Mouse (Mus musculus) right cerebral cortex, adult 18-20 months (tissue): ENCODE data around the gene Plaa.

Experiments
- DNase-seq: peaks from one replicate; pipeline ENCODE4 v3.0.0; 2022; ENCODE audit warnings: mixed read lengths

Plaa gene

DNA sequence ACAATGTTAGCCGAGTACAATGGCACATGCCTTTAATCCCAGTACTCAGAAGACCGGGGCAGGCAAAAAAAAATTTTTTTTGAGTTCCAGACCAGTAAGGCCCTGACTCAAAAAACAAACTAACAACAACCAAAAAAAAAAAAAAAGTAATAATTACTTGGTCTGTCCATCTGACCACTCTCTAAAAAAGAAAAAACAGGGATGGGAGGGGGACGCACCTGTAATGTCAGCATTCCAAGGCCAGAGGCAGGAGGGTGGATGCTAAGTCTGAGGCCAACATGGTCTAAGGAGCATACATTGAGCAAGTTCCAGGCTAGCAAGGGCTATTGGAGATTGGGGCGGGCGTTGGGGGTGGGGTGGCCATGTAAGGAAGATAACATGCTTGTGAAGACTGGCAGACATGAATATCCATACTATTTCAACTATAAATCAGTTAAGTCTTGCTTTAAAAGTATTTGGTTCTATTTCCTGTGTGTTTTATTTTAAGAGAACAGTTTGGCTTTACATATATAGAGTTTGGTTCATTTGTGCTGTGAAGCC lies 48.0 kb downstream of the Plaa start:
- no peak for DNase-seq

DNA sequence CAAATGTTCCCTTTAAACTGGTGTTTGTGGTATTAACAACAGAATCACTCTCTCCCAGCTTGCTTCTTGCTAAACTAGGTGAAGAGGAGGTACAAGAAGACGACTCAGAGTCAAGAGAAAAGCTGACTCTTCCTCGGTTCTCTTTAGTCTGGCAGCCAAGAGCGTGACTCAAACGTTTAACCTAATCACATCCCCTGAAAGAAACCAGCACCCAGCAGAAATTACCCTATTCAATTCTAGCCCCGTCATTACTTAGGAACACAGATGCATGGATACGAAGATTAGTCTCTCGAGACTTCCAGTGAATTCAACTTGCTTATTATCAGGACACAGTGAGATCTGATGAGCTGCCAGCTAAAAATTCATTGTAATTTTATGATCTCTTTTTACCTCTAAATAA lies 58.7 kb downstream of the Plaa start:
- DNase-seq: no peak

DNA sequence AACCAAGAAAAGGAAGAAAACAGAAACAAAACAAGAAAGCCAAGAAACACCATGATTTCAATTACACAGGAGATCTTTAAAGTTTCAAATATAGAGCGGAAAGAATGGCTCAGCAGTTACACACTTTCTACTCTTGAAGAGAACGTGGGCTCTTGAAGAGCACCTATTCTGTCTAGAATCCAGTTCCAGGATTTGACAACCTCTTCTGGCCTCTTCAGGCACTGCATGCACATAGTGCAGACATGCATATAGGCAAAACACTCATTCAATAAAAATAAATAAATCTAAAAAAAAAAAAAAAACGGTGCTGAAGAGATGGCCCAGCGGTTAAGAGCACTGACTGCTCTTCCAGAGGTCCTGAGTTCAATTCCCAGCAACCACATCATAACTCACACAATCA lies 60.0 kb downstream of the Plaa start:
- DNase-seq: no peak

DNA sequence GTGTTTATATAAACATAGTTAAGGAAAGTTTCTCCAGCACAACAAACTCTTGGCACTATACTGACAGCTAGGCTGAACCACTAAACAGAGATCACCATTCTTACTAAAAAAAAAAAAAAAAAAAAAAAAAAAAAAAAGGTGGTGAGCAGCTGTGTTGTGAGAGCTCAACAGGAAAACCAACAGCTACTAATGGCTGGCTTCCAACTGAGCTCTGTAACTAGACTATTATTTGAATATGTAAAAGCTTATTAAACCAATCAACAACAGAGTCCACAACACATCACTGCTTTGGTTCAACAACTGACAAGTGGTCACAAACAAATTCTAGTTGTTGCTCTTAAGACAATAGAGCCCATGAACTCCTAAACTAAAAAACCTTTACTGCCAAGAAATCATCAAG lies 69.8 kb downstream of the Plaa start:
- no peak for DNase-seq

DNA sequence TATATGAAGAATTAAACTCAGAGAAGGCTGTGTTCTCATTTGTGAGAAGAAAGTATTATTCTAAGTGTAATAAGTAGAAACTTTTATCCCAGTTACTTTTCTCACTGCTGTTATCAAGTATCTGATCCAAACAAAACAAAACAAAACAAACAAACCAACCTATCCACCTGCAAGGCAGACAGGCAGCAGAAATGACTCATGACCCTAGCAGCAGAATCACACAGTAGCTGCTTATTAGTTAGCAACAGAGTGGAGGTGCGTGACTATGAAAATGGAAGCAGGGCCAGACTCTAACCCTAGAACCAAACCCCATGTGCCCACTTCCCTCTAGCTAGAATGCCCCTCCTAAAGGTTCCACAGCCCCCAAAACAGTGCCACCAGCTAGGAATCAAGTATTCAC lies 73.6 kb downstream of the Plaa start:
- no peak for DNase-seq

DNA sequence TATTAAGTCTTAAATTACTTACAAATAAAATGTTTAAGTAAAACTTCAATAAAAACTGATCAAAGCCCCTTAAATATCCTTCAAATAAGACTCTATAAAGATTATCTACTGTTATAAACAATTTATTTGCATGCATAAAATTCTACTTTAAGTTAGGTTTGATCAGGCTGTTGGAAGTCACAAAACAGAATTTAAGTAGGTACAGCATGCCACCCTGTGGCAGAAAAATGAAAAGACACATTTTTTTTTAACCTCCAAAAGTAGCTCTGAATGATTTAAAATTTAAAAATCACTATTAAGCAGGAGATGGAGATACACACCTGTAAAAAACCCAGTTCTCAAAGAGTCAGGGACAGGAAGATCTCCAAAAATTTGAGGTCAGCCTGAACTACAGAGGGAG lies 79.7 kb downstream of the Plaa start:
- DNase-seq: peak; percentile 8

DNA sequence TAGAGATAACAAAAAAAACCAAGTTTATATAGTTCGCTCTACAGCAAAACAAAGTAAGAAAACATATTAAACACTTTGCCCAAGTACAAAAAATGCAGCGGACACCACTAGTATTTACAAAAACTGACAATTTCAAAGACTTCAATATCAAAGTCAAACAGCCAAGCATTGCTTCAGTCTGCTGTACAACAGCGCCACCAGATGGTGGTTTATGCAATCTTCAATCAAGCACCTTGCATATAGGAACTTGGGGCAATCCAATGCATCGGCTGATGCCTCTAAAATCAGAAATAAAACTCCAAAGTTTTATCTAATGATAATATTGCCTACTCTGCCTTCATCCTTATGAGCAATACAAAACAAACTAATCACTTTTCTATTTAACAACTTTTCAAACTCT lies 85.4 kb downstream of the Plaa start:
- peak; percentile 36 for DNase-seq
